Mouse (Mus musculus) Patski (cell line): ENCODE results near the gene Gm26938. TPM values are rescaled to one million over a fixed set of nuclear protein-coding genes. Genes with fewer than 3 reads are reported as not detected.

Experiments used
- ATAC-seq: fragments of 100-300 bp; one replicate; pipeline ENCODE4 v1.8.0; 2021
- CTCF ChIA-PET: fragments of 350-600 bp; sonication (Branson Sonifier 250); formaldehyde crosslinking; loops from one replicate; lab custom pipeline; 2022; ENCODE audit warnings: inconsistent platforms; lab: Charles Lee
- POLR2A ChIA-PET: fragments of 350-600 bp; sonication (Branson Sonifier 250); formaldehyde crosslinking; loops from one replicate; lab custom pipeline; 2022; ENCODE audit warnings: antibody characterized with exemption, inconsistent platforms; lab: Charles Lee
- DNase-seq: peaks from one replicate; pipeline ENCODE4 v3.0.0-alpha.2; 2011; ENCODE audit warnings: low read depth, low spot score
- H3K27me3 ChIP-seq: fragments of 371-371 bp; one replicate; pipeline ENCODE4 v1.5.1; 2021
- CTCF ChIP-seq: fragments of 100-300 bp; IDR thresholded peaks from one replicate; pipeline ENCODE4 v1.5.1; 2021
- in situ Hi-C: fragments of 300-500 bp; cut with MboI; formaldehyde crosslinking; loops from 3 replicates; pipeline ENCODE4 v1.11.1; 2018; ENCODE audit warnings: low pct_unique_long_range_greater_than_20kb, mixed read lengths
- polyA plus RNA-seq: library from polyadenylated mRNA; unstranded; gene quantifications from one replicate; pipeline ENCODE4 v1.2.3, GENCODE M21; 2021

The Gm26938 gene
- polyA plus RNA-seq, 1 experiment from 2014 or later: not detected

DNA sequence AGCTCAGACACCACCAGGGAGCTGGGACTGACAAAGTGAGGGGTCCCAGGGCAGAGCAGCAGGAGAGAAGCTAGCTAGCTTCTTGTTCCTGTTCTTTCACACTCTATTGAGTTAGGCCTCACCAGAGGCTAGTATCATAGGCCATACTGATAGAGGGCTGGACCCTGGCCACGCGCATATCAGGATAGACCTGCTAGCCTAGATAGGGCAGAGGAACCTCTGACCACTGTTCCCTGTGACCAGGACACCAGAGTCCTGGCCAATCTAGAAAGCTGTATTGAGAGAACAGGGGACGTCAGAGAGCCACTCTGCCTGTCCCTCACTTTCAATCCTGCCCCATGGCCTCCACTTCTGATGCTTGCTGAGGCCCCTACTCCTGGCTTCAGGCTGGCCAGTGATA lies 8.2 kb downstream of the Gm26938 start:
- ATAC-seq (no peak), DNase-seq (no peak)
- ChIA-PET CTCF (interaction anchor here (1.1 to 2.5 kb wide), 8 partner anchors 8 to 48 kb away, joined by 3 to 15 read pairs (median 6); partner anchors contain the start of genes Gm26938 and Psmg3), POLR2A (no interaction called here)
- no peak for TF ChIP-seq CTCF
- no peaks in the 10 kb centered on the region for H3K27me3 ChIP-seq
- in situ Hi-C loops: no loop called here

DNA sequence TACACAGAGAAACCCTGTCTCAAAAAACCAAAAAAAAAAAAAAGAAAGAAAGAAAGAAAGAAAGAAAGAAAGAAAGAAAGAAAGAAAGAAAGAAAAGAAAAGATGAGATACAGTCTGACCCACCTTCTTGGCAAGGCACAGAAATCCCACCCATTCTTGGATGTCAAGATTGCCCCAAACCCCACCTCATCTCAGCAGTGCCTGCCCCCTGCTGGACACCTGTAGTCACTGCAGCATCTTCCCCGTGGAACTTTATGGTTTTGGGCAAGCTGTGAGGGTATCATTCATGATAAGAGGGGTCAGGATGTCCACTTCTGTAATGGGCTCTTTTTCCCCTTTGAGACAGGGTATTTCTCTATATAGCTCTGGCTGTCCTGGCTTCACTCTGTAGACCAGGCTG lies 8.9 kb downstream of the Gm26938 start:
- in situ Hi-C loops: no loop called here
- DNase-seq (no peak), ATAC-seq (no peak)
- POLR2A ChIA-PET: interaction anchor here (0.7 kb wide), 1 partner anchor 20 kb away, joined by 3 read pairs; no protein-coding TSS in a partner anchor
- CTCF ChIA-PET: interaction anchor here (1.4 to 2.5 kb wide), 5 partner anchors 9 to 41 kb away, joined by 5 to 15 read pairs (median 7); partner anchors contain the start of genes Gm26938 and Psmg3
- TF ChIP-seq CTCF: no peak
- no peaks in the 10 kb centered on the region for H3K27me3 ChIP-seq

DNA sequence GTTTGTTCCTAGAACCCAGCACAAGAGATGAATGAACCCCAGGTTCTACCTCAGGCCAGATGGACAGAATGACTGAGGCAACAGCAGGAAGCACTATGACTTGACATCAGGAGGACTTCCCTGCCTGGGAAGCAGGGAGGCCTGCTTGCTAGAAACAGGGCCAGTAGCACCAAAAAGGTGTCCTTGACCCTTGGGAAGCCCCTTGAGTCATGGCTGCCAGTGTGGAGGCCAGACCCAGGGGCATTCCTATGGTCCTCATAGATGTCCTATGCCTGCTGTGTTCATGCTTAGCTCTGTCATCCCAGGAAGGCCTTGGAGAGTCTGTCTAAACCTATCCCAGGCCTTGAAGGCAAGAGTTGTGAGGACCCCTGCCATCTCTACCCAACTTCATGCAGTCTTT lies 9.8 kb downstream of the Gm26938 start:
- no peaks in the 10 kb centered on the region for H3K27me3 ChIP-seq
- ATAC-seq: no peak
- no peak for TF ChIP-seq CTCF
- CTCF ChIA-PET: no interaction called here
- in situ Hi-C loops: no loop called here
- no peak for DNase-seq
- POLR2A ChIA-PET: interaction anchor here (1.8 kb wide), 1 partner anchor 26 kb away, joined by 3 read pairs; no protein-coding TSS in a partner anchor

DNA sequence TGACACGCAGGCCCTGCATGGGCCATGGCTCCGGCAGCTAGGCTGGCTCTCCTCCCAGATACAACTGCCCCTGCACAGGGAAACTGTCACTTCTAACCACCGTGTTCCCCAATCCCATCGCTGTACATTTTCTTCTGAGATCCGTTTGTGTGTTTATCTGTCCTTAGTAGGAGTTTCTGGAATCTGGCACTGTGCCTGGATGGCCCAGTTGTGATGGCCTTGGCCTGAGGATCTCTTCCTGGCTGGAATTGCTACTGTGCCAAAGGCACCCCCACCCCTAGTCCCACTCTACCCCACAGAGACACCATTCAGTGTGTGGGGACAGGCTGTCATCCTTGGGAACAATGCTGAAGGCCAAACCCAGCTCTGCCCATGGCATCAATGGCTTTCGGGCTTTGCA lies 10.2 kb downstream of the Gm26938 start:
- POLR2A ChIA-PET: interaction anchor here (0.6 to 1.8 kb wide), 2 partner anchors 25 to 27 kb away, joined by 3 read pairs; no protein-coding TSS in a partner anchor
- ATAC-seq: no peak

DNA sequence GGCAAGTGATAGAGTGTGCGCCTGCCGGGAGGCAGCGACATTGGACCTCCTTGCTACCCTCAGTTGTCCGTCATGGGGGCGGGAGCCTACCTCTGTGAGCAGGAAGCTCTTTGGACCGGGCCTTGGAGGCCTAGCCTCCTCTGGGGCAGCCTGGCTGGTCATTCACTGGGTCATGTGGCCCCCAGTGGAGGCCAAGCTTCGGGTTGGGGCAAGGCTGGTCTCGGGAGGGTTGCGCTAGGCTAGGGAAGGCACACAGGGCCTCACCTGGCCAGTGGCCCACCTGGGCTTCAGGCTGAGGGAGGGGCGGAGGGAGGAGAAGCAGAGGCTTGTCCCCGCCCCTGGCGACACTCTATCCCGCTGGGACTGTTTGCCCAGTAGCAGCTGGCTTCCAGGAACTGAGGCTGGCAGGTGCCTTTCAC lies 12.2 kb downstream of the Gm26938 start:
- ChIA-PET CTCF (interaction anchor here (1.6 kb wide), 1 partner anchor 22 kb away, joined by 5 read pairs; no protein-coding TSS in a partner anchor), POLR2A (no interaction called here)
- in situ Hi-C loops: no loop called here
- ATAC-seq (no peak), DNase-seq (no peak)
- no peak for TF ChIP-seq CTCF
- H3K27me3 ChIP-seq: no peaks in the 10 kb centered on the region

More for the DNA sequence above, 10.2 kb downstream of the Gm26938 start:
- no peak for DNase-seq
- CTCF ChIA-PET: no interaction called here
- no peak for TF ChIP-seq CTCF
- H3K27me3 ChIP-seq: no peaks in the 10 kb centered on the region
- in situ Hi-C loops: no loop called here

DNA sequence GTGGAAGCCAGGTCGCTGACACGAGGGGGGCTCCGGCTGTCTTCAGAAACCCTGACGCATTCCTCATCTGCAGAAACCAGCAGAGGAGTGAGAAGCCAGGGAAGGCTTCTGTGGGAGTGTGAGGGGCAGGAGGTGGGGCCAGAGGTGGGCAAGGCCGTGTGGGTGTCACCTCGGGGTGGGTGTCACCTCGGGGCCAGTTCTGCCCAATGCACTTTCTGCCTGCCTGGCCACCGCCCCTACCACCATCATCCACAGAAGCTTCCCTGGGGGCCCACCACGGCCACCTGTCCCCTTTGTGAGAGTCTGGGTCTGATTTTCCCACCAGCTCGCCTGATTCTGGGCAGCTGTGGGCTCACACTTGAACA lies 13.1 kb downstream of the Gm26938 start:
- ATAC-seq (no peak), DNase-seq (no peak)
- in situ Hi-C loops: no loop called here
- ChIA-PET CTCF (interaction anchor here (1.6 kb wide), 1 partner anchor 21 kb away, joined by 5 read pairs; no protein-coding TSS in a partner anchor), POLR2A (interaction anchor here (1.0 kb wide), 1 partner anchor 14 kb away, joined by 4 read pairs; the partner anchor contains the start of gene Psmg3)
- no peaks in the 10 kb centered on the region for H3K27me3 ChIP-seq
- no peak for TF ChIP-seq CTCF

DNA sequence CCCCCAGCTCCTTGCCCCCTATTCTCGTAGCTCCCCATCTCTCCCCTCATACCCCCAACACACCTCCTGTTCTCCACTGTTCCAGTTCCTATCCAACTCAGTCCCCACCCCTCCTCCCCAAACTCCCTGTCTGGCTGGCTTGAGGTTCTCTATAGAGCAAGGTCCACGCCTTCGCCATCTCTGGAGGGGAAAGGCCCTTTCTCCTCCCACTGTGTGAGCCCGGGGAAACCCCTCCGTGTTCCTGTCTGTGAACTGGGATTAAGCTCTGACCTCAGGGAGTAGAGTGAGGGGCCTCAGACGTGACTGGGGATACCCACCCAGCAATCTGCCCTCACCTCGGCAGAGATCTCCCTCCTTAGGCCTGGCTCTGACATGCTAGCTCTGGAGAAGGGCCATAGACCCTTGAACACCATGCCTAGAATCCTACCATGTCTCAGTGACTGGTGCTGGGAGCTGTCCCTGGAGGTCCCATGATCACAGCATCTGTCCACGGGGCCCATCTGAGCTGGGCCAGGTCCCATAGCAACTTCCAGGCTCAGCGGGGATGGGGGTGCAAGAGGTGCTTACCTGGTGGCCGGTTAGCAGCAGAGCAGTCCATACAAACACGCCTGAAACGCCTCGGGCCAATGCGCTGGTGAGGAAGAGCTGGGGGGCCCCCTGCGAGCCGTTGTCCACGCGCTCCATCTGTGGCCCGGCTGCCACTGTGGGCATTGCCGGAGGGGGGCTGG lies 13.6 kb downstream of the Gm26938 start:
- ATAC-seq: no peak
- no peak for DNase-seq
- TF ChIP-seq CTCF: no peak
- H3K27me3 ChIP-seq: no peaks in the 10 kb centered on the region
- POLR2A ChIA-PET: interaction anchor here (1.0 to 1.2 kb wide), 2 partner anchors 12 to 14 kb away, joined by 3 to 4 read pairs; partner anchors contain the start of gene Psmg3
- CTCF ChIA-PET: interaction anchor here (1.1 to 1.4 kb wide), 2 partner anchors 13 to 16 kb away, joined by 3 read pairs; no protein-coding TSS in a partner anchor
- in situ Hi-C loops: no loop called here

DNA sequence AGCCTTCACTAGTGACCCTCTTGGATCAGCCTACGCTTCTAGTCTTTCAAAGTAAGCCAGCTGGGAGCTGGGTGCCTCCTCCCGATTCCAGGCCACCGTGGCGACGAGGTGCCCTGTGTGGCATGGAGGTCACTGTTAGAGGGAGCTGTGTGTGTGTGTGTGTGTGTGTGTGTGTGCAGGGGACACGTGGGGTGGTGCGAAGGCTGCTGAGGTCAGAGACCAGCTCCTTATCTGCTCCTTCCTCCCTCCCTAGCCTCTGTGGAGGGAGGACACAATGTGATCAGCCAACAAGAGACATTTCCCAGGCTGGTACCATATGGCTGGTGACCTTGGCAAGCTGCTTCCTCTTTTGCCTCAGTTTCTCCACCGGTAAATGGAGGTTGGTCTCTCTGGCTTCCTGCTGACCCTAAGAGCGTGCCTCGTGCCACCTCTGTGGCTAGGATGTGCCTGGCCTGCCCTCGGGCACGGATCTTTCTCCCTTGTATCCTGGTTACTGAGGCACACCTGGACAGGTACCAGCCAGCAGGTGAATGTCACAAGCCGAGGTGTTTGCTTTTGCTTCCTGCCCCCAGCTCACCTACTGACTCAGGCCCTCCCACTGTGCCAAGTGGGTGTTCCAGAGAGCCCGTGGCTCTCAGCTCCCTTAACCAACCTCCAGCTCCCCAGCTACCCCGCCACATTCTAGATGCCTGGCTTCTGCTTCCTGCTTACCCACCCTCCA lies 14.4 kb downstream of the Gm26938 start:
- in situ Hi-C loops: no loop called here
- ChIA-PET CTCF (interaction anchor here (1.1 to 1.4 kb wide), 2 partner anchors 12 to 15 kb away, joined by 3 read pairs; no protein-coding TSS in a partner anchor), POLR2A (interaction anchor here (1.0 to 1.2 kb wide), 2 partner anchors 11 to 15 kb away, joined by 3 to 4 read pairs; partner anchors contain the start of gene Psmg3)
- no peaks in the 10 kb centered on the region for H3K27me3 ChIP-seq
- no peak for TF ChIP-seq CTCF
- ATAC-seq: no peak
- DNase-seq: no peak

DNA sequence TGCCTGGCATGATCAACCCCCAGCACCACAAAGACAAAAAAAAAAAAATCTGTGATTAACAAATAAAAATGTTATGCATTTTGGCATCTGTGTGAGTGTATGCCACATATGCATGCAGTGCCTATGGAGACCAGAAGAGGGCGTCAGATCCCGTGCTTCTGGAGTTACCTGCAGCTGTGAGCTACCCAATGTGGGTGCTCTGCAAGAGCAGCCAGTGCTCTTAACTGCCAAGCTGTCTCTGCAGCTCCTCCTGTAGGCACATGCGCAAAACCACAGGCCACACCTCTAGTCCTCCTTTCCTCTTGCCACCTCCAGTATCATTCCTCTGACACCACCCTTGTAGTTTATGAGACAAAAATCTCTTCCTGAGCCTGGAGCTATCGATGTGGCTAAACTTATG lies 16.8 kb downstream of the Gm26938 start:
- CTCF ChIA-PET: interaction anchor here (1.0 kb wide), 1 partner anchor 10 kb away, joined by 3 read pairs; no protein-coding TSS in a partner anchor
- ATAC-seq: no peak
- POLR2A ChIA-PET: no interaction called here
- in situ Hi-C loops: no loop called here
- no peak for TF ChIP-seq CTCF
- no peaks in the 10 kb centered on the region for H3K27me3 ChIP-seq
- DNase-seq: no peak

DNA sequence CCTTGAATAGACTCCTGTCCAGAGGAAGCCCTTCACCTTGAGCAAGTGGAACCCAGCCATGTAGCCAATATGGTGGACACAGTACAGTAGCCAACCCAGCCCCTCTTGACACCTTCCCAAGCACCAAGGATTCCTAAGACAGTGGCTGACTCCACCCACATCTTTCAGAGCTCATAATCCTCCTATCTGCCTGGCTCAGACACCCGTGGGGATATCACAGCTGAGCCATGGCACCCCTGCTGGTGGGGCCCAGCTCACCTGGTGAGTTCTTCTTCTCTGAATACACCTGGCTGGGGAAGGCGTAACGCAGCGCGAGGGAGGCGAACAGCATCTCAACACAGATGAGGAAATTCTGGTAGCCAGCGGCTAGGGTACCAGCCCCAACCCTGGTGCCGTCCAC lies 20.3 kb downstream of the Gm26938 start:
- ChIA-PET CTCF (interaction anchor here (0.7 to 3.0 kb wide), 4 partner anchors 9 to 60 kb away, joined by 3 to 6 read pairs (median 3); no protein-coding TSS in a partner anchor), POLR2A (interaction anchor here (0.8 to 1.2 kb wide), 2 partner anchors 11 to 14 kb away, joined by 3 to 4 read pairs; partner anchors contain the start of gene Tmem184a)
- H3K27me3 ChIP-seq: no peaks in the 10 kb centered on the region
- no peak for TF ChIP-seq CTCF
- in situ Hi-C loops: no loop called here
- ATAC-seq (no peak), DNase-seq (no peak)
